Mouse (Mus musculus) common myeloid progenitor, adult 5-6 weeks (primary cell): ENCODE results near the gene Tsga10. TPM values are rescaled to one million over a fixed set of nuclear protein-coding genes. Genes with fewer than 3 reads are reported as not detected.
A peak's percentile ranks its signal among the peaks of the same experiment; 100 is the strongest.

ENCODE experiments used
- ATAC-seq: replicated peaks from 2 replicates; pipeline ENCODE4 v1.8.0; 2016; ENCODE audit warnings: low read depth, mild to moderate bottlenecking, moderate TSS enrichment, inconsistent platforms; ENCODE audit not compliant: poor library complexity, severe bottlenecking
- total RNA-seq: library from RNA; stranded (forward); fragments of 200-1000, 187-1606 nt; gene quantifications from 2 replicates; pipeline ENCODE4 v1.2.3, GENCODE M21; 2017

Tsga10 gene
- 10.5 and 11.5 TPM in 2 replicates for total RNA-seq

- ATAC-seq = no peak
Observed at GRCm38 (mm10) chr1:37866286-37866685, at the start of gene Tsga10. TSS of gene Tsga10 (minus strand) at chr1:37866429.

DNA sequence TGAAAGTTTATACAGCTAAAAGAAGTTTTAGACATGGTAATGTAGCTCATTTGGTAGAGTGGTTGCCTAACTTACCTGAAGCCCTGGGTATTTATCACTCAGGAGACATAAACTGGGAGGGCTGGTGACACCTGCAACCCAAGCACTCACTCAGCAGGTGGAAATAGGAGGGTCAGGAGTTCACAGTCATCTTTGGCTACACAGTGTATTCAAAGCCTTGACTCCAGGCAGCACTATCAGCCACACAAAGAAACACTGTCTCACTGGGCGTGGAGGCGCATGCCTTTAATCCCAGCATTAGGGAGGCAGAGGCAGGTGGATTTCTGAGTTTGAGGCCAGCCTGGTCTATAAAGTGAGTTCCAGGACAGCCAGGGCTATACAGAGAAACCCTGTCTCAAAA lies 46.5 kb upstream of the Tsga10 start:
- ATAC-seq = no peak

- peak; percentile 88 for ATAC-seq
Observed at GRCm38 (mm10) chr1:37903178-37903577, 36.9 kb upstream of the Tsga10 start.

- no peak for ATAC-seq
Observed at GRCm38 (mm10) chr1:37900288-37900687, 34.1 kb upstream of the Tsga10 start.

DNA sequence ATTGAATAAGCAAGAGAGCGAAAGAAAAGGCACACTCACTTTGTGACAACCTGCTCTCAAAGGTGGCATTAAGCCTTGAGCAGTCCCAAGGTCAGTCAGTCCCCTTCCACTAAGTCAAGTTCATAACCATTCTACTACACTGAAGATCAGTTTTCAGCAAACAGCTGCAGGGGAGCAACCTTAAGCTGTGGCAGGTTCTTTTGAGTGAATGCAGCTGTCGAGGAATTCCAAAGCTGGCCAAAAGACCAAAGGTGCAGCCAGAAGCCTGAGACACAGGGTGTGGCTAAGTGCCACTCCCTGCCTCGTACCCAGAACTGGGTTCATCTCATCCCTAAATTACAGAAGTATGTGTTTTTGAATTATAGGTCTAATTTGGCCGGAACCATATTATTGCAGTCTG lies 33.6 kb upstream of the Tsga10 start:
- no peak for ATAC-seq

- ATAC-seq = no peak
Observed at GRCm38 (mm10) chr1:37894606-37895005, 28.4 kb upstream of the Tsga10 start.

GRCm38 (mm10) chr1:37891400-37891799 lies 25.2 kb upstream of the Tsga10 start:
- ATAC-seq = no peak; the same call in 1 of the 2 replicates

GRCm38 (mm10) chr1:37890025-37890652 lies 23.9 kb upstream of the Tsga10 start, which contains the start of the genes Mitd1 and Mrpl30:
TSS of gene Mitd1 (minus strand) at chr1:37890411.
TSS of gene Mrpl30 (plus strand) at chr1:37890477.
- ATAC-seq = peak; percentile 94

DNA sequence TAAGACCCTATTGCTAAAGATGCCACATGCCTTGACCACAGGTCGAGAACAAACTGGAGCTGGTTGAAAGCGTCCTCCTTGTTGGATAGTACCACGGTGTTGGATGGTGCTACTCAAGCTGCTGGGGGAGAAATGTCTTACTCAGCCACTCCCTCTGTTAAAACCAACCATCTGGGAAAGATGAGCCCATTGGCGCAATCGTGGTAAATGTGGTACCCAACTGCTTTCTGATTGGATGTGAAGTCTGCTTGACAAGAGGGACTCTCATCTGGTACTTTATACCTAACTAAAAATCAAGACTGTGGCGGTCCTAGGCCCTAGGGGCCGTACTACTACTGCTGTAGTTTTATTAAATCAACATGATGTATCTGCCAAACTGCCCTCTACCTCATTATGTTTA lies 23.0 kb upstream of the Tsga10 start:
- ATAC-seq = no peak

- ATAC-seq = peak; percentile 56; the same call in 1 of the 2 replicates
Observed at GRCm38 (mm10) chr1:37884451-37884850, 18.2 kb upstream of the Tsga10 start.

DNA sequence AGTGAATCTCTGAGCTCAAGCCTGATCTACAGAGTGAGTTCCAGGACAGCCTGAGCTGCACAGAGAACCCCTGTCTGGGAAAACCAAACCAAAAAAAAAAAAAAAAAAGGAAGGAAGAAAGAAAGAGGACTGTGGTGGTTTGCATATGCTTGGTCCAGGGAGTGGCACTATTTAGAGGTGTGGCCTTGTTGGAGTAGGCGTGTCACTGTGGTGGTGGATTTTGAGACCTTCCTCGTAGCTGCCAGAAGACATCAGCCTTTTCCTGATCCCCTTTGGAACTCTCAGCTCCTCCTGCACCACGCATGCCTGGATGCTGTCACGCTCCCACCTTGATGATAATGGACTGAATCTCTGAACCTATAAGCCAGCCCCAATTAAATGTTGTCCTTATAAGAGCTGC lies 17.2 kb upstream of the Tsga10 start:
- ATAC-seq = no peak

DNA sequence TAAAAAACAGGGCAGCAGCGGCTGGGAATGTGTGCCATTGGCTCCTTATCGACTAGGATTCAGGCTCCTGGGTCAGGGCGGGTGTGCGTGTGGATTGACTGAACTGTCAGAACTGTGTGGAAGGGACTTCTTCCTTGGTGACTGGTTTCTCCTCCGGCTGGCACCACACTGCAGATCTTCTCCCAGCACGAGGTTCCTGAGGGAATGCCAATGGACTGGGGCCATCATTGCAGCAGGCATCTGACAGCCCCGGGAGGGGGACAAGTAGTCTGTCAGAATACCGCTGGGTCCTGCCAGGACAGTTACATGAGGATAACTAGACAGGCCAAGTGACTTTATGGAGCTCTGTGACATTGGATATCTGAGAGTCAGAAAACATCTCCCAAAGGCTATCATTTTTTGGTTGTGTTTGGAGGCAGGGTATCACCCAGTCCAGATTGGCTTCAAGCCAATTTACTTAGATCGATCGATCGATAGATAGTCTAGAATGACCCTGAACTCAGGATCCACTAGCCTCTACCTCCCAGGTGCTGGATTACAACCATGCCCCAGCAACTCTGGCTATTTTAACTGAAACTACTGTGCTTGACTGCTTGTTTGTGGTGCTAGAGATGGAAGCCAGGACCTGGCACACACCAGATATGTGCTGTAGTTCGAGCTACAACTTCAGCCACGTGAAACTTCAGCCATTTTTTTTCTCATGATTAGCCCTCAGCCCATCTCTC lies 11.7 kb upstream of the Tsga10 start:
- no peak for ATAC-seq

GRCm38 (mm10) chr1:37873157-37873556 lies 6.9 kb upstream of the Tsga10 start:
- ATAC-seq = no peak

- ATAC-seq = peak; percentile 84
Observed at GRCm38 (mm10) chr1:37872131-37873067, 6.2 kb upstream of the Tsga10 start.

GRCm38 (mm10) chr1:37871704-37872103 lies 5.5 kb upstream of the Tsga10 start, which contains the start of gene Lipt1:
TSS of gene Lipt1 (plus strand) at chr1:37871738.
- ATAC-seq = peak; percentile 9; the same call in 1 of the 2 replicates

GRCm38 (mm10) chr1:37869362-37869761 lies 3.1 kb upstream of the Tsga10 start:
- ATAC-seq = no peak

DNA sequence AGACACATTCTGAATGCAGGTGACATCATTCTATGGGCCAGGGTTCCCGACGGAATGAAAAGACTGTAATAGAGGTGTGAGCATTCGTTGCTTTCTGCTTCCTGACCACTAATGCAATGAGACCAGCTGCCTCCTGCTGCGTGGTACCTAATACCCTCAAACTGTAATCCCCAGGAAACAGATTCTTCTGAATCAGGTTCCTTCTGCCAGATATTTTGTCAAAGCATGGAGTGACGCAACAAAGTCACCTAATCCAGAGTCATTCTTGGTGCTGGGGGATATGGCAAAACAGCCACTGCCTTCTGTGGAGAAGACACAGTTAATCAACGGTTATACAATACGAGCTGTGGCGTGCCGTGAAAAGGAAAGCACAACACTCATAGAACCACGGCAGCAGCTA lies 2.4 kb upstream of the Tsga10 start:
- peak; percentile 7; the same call in 1 of the 2 replicates for ATAC-seq

- no peak for ATAC-seq
Observed at GRCm38 (mm10) chr1:37867684-37868322, 1.6 kb upstream of the Tsga10 start.

GRCm38 (mm10) chr1:37867056-37867455 lies 827 bp upstream of the Tsga10 start:
- no peak for ATAC-seq
